Mouse (Mus musculus) right cerebral cortex, postnatal 10 days (tissue): ENCODE data around the gene Zfp638.
"Not testable (repeated sequence)": the region's sequence is repeated elsewhere in the genome, so short reads cannot be mapped to it uniquely, and the experiment has no call there.

Experiments used
- DNase-seq, 2 experiments: peaks; one replicate each; pipeline ENCODE4 v3.0.0; 2021; ENCODE audit warnings: low spot score in 2 of 2

Zfp638 gene

GRCm38 (mm10) chr6:83866954-83867597 lies at the start of gene Zfp638:
Zfp638 (plus strand) TSS chr6:83867109.
- DNase-seq = peak; percentile 93 to 94

- no peak for DNase-seq
Observed at GRCm38 (mm10) chr6:83818996-83819395, 47.9 kb upstream of the Zfp638 start.

GRCm38 (mm10) chr6:83820727-83821515 lies 46.0 kb upstream of the Zfp638 start:
- no peak for DNase-seq

- no peak for DNase-seq
Observed at GRCm38 (mm10) chr6:83821856-83822255, 45.1 kb upstream of the Zfp638 start.

- DNase-seq = peak in 1 of 2 experiments; percentile 37
Observed at GRCm38 (mm10) chr6:83830941-83831605, 35.8 kb upstream of the Zfp638 start.

GRCm38 (mm10) chr6:83831606-83832123 lies 35.2 kb upstream of the Zfp638 start, which contains the start of gene Paip2b:
Paip2b (minus strand) TSS chr6:83831741.
- peak; percentile 99 for DNase-seq

GRCm38 (mm10) chr6:83832393-83832792 lies 34.5 kb upstream of the Zfp638 start:
- DNase-seq = not testable (repeated sequence)

- DNase-seq = no peak
Observed at GRCm38 (mm10) chr6:83836826-83837225, 30.1 kb upstream of the Zfp638 start.

- no peak for DNase-seq
Observed at GRCm38 (mm10) chr6:83838046-83838445, 28.9 kb upstream of the Zfp638 start.

- no peak for DNase-seq
Observed at GRCm38 (mm10) chr6:83840086-83840485, 26.8 kb upstream of the Zfp638 start.

- DNase-seq = no peak
Observed at GRCm38 (mm10) chr6:83844913-83845312, 22.0 kb upstream of the Zfp638 start.

- no peak for DNase-seq
Observed at GRCm38 (mm10) chr6:83846141-83846540, 20.8 kb upstream of the Zfp638 start.

GRCm38 (mm10) chr6:83849446-83849845 lies 17.5 kb upstream of the Zfp638 start:
- no peak for DNase-seq

GRCm38 (mm10) chr6:83857476-83857875 lies 9.4 kb upstream of the Zfp638 start:
- no peak for DNase-seq

- DNase-seq = no peak
Observed at GRCm38 (mm10) chr6:83860033-83860432, 6.9 kb upstream of the Zfp638 start.

GRCm38 (mm10) chr6:83863538-83863937 lies 3.4 kb upstream of the Zfp638 start:
- no peak for DNase-seq

- no peak for DNase-seq
Observed at GRCm38 (mm10) chr6:83866423-83866822, 486 bp upstream of the Zfp638 start.

- peak; percentile 46 to 66 for DNase-seq
Observed at GRCm38 (mm10) chr6:83867598-83868585, 983 bp downstream of the Zfp638 start.

- DNase-seq = peak; percentile 34 to 62
Observed at GRCm38 (mm10) chr6:83879815-83880214, 12.9 kb downstream of the Zfp638 start.

- no peak for DNase-seq
Observed at GRCm38 (mm10) chr6:83886789-83887188, 19.9 kb downstream of the Zfp638 start.

GRCm38 (mm10) chr6:83888802-83889201 lies 21.9 kb downstream of the Zfp638 start:
- no peak for DNase-seq
